Mouse (Mus musculus) frontal cortex, adult (tissue): ENCODE results near the gene Ctsm.
"Not testable (repeated sequence)": the region's sequence is repeated elsewhere in the genome, so short reads cannot be mapped to it uniquely, and the experiment has no call there.

Experiments
- ATAC-seq: cut with Nextera tagmentation; 2 replicates; pipeline ENCODE4 v1.9.2; 2017; ENCODE audit warnings: mild to moderate bottlenecking, moderate library complexity, mixed read lengths; ENCODE audit not compliant: low TSS enrichment

Ctsm gene

DNA sequence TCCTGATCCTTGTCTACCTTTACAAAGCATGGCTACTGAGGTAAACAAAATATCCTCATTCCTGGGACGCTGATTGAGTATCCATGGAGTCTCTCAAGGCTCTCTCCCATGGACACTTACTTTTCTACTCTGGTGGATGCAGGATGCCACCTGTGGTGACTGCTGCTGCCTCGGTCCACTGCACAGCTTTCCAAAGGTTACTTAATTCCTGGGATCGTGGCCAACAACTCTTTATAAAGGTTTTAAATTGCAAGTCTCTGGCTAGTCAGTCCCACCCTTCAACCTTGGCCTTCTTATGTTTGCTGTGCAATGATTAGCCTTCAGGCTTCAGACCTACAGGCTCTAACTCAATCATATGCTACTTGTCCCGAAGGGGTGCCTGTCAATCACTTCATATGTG is at the start of gene Ctsm:
TSS of gene Ctsm (minus strand) at position 209 of the 400 bp plus-strand sequence.
- ATAC-seq, result no peak

DNA sequence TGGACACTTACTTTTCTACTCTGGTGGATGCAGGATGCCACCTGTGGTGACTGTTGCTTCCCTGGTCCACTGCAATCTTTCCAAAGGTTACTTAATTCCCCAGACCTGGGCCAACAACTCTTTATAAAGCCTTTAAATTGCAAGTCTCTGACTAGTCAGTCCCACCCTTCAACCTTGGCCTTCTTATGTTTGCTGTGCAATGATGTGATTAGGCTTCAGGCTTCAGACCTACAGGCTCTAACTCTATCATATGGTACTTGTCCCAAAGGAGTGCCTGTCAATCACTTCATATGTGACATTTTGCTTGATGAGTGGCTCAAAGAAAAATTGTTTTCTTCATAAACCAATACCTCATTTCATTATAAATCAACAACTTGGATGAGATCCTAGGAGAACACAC is 28.4 kb upstream of the Ctsm start, which contains the start of gene Cts3:
TSS of gene Cts3 (minus strand) at position 101 of the 400 bp plus-strand sequence.
- ATAC-seq, result no peak

DNA sequence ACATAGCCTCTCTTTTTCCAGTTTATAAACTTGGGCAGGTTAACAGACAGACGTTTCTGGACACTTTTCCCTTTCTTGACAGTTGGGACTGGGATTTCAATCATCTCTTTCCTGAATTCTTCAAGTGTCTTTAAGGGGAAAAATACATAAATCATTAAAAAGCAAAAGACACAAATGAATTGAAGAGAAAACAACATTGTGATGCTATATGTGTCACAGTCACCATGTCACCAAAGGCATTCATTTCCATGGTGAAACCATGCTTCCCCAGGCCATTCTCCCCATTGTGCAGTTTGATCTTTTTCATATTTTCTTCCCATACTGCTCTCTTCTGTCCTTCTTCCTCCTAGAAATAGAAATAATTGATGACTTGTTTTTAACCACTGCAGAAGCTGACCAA is 26.4 kb upstream of the Ctsm start, which contains the start of gene Gm49352:
TSS of gene Gm49352 (minus strand) at position 101 of the 400 bp plus-strand sequence.
- ATAC-seq, result not testable (repeated sequence)
